Mouse (Mus musculus): ENCODE results near the gene Mtfmt. TPM values are rescaled to one million over a fixed set of nuclear protein-coding genes. Genes with fewer than 3 reads are reported as not detected.

The Mtfmt gene
- polyA plus RNA-seq, 1 experiment from 2014 or later, result 20.8 TPM

Other genes with a start within 250 kb of the Mtfmt start
- gene Parp16, start 240.4 kb upstream of the Mtfmt start, polyA plus RNA-seq (2014; fragmentation: Nextera tagmentation; extraction: Ambion mirVana), result 4.2 and 4.4 TPM in 2 replicates
- gene Cilp, start 170.6 kb upstream of the Mtfmt start, polyA plus RNA-seq (2014; fragmentation: Nextera tagmentation; extraction: Ambion mirVana), result 0.20 and 0.30 TPM in 2 replicates
- gene Clpx, start 141.5 kb upstream of the Mtfmt start, polyA plus RNA-seq (2014; fragmentation: Nextera tagmentation; extraction: Ambion mirVana), result 42.2 and 47.9 TPM in 2 replicates
- gene Pdcd7, start 89.7 kb upstream of the Mtfmt start, polyA plus RNA-seq (2014; fragmentation: Nextera tagmentation; extraction: Ambion mirVana), result 8.6 and 9.9 TPM in 2 replicates
- gene Ubap1l, start 74.7 kb upstream of the Mtfmt start, polyA plus RNA-seq (2014; fragmentation: Nextera tagmentation; extraction: Ambion mirVana), result 0.13 and 0.96 TPM in 2 replicates
- gene Kbtbd13, start 44.1 kb upstream of the Mtfmt start, polyA plus RNA-seq (2014; fragmentation: Nextera tagmentation; extraction: Ambion mirVana), result 0.20 and 0.40 TPM in 2 replicates
- 6.3 and 6.7 TPM in 2 replicates for gene Rasl12, start 37.3 kb upstream of the Mtfmt start, polyA plus RNA-seq (2014; fragmentation: Nextera tagmentation; extraction: Ambion mirVana)
- gene Slc51b, start 12.8 kb upstream of the Mtfmt start, polyA plus RNA-seq (2014; fragmentation: Nextera tagmentation; extraction: Ambion mirVana), result not detected in 2 replicates
- 163 and 168 TPM in 2 replicates for gene Spg21, start 25.2 kb downstream of the Mtfmt start, polyA plus RNA-seq (2014; fragmentation: Nextera tagmentation; extraction: Ambion mirVana)
- not detected in 2 replicates for gene Ankdd1a, start 84.4 kb downstream of the Mtfmt start, polyA plus RNA-seq (2014; fragmentation: Nextera tagmentation; extraction: Ambion mirVana)
- 3.6 and 3.9 TPM in 2 replicates for gene Plekho2, start 144.3 kb downstream of the Mtfmt start, polyA plus RNA-seq (2014; fragmentation: Nextera tagmentation; extraction: Ambion mirVana)
- 5.8 and 6.3 TPM in 2 replicates for gene Pif1, start 151.4 kb downstream of the Mtfmt start, polyA plus RNA-seq (2014; fragmentation: Nextera tagmentation; extraction: Ambion mirVana)
- gene Rbpms2, start 193.9 kb downstream of the Mtfmt start, polyA plus RNA-seq (2014; fragmentation: Nextera tagmentation; extraction: Ambion mirVana), result 3.8 TPM in 2 replicates
- 206 and 233 TPM in 2 replicates for gene Oaz2, start 232.2 kb downstream of the Mtfmt start, polyA plus RNA-seq (2014; fragmentation: Nextera tagmentation; extraction: Ambion mirVana)